Mouse (Mus musculus) layer of hippocampus, postnatal 14 days (tissue): ENCODE data around the gene Gpr18. TPM values are rescaled to one million over a fixed set of nuclear protein-coding genes. Genes with fewer than 3 reads are reported as not detected.

Experiments
- DNase-seq, 2 experiments: peaks; one replicate each; pipeline ENCODE4 v3.0.0; 2021 to 2022; ENCODE audit warnings: low spot score in 2 of 2, mixed read lengths in 1 of 2
- total RNA-seq, 2 experiments: library from RNA; stranded (reverse); gene quantifications; 2 replicates each; pipeline ENCODE4 v1.2.3; 2021

Gpr18 gene
- total RNA-seq, 2 experiments from 2014 or later: not detected

- no peak for DNase-seq
Observed at GRCm38 (mm10) chr14:121924876-121925275, 9.3 kb upstream of the Gpr18 start.

- no peak for DNase-seq
Observed at GRCm38 (mm10) chr14:121922731-121923130, 7.2 kb upstream of the Gpr18 start.

GRCm38 (mm10) chr14:121922016-121922415 lies 6.4 kb upstream of the Gpr18 start:
- no peak for DNase-seq

- DNase-seq: no peak
Observed at GRCm38 (mm10) chr14:121920511-121921124, 5.0 kb upstream of the Gpr18 start.

GRCm38 (mm10) chr14:121919752-121920151 lies 4.2 kb upstream of the Gpr18 start:
- peak in 1 of 2 experiments; percentile 27 for DNase-seq

GRCm38 (mm10) chr14:121918266-121918665 lies 2.7 kb upstream of the Gpr18 start:
- no peak for DNase-seq

- DNase-seq: no peak
Observed at GRCm38 (mm10) chr14:121916311-121917094, 922 bp upstream of the Gpr18 start.

GRCm38 (mm10) chr14:121915143-121915542 lies 438 bp downstream of the Gpr18 start:
- DNase-seq: no peak

- no peak for DNase-seq
Observed at GRCm38 (mm10) chr14:121912501-121912900, 3.1 kb downstream of the Gpr18 start.

- DNase-seq: no peak
Observed at GRCm38 (mm10) chr14:121909868-121910267, 5.7 kb downstream of the Gpr18 start.

- DNase-seq: no peak
Observed at GRCm38 (mm10) chr14:121906992-121907681, 8.4 kb downstream of the Gpr18 start.

- no peak for DNase-seq
Observed at GRCm38 (mm10) chr14:121906341-121906991, 9.1 kb downstream of the Gpr18 start.

GRCm38 (mm10) chr14:121904754-121905153 lies 10.8 kb downstream of the Gpr18 start:
- no peak for DNase-seq

GRCm38 (mm10) chr14:121903381-121903876 lies 12.2 kb downstream of the Gpr18 start:
- DNase-seq: no peak

- no peak for DNase-seq
Observed at GRCm38 (mm10) chr14:121901511-121901910, 14.1 kb downstream of the Gpr18 start.

- no peak for DNase-seq
Observed at GRCm38 (mm10) chr14:121899071-121899470, 16.5 kb downstream of the Gpr18 start.

- no peak for DNase-seq
Observed at GRCm38 (mm10) chr14:121898509-121898908, 17.1 kb downstream of the Gpr18 start.

- DNase-seq: no peak
Observed at GRCm38 (mm10) chr14:121897773-121898172, 17.8 kb downstream of the Gpr18 start.

- no peak for DNase-seq
Observed at GRCm38 (mm10) chr14:121896126-121897090, 19.2 kb downstream of the Gpr18 start.

GRCm38 (mm10) chr14:121895316-121895715 lies 20.3 kb downstream of the Gpr18 start:
- DNase-seq: no peak
